Mouse (Mus musculus) midbrain, embryonic 11.5 days (tissue): Measurements from ENCODE around the gene Etaa1. TPM values are rescaled to one million over a fixed set of nuclear protein-coding genes. Genes with fewer than 3 reads are reported as not detected.
"Not testable (repeated sequence)": the region's sequence is repeated elsewhere in the genome, so short reads cannot be mapped to it uniquely, and the experiment has no call there.

Experiments
- ATAC-seq: fragments of 200-750 bp; cut with Nextera tagmentation; 2 replicates; pipeline ENCODE4 v1.8.0; 2017; ENCODE audit warnings: moderate TSS enrichment, moderate library complexity; ENCODE audit not compliant: low FRiP score
- DNase-seq: peaks from one replicate; pipeline ENCODE4 v3.0.0; 2015; ENCODE audit warnings: low spot score; ENCODE audit errors: missing footprints
- H3K27ac ChIP-seq: fragments of 300-500 bp; sonication (generic); 2 replicates; pipeline ENCODE4 v1.5.1; 2014; ENCODE audit warnings: low read depth, low read length
- H3K27me3 ChIP-seq: fragments of 300-500 bp; sonication (generic); 2 replicates; pipeline ENCODE4 v1.6.1; 2014; ENCODE audit warnings: mild to moderate bottlenecking, low read length, moderate library complexity, mixed read lengths; ENCODE audit not compliant: control insufficient read depth, insufficient read depth
- H3K36me3 ChIP-seq: fragments of 300-500 bp; sonication (generic); 2 replicates; pipeline ENCODE4 v1.6.1; 2014; ENCODE audit warnings: mild to moderate bottlenecking, low read length, moderate library complexity, mixed read lengths; ENCODE audit not compliant: control insufficient read depth, insufficient read depth
- H3K4me1 ChIP-seq: fragments of 300-500 bp; sonication (generic); 2 replicates; pipeline ENCODE4 v1.6.1; 2014; ENCODE audit warnings: low read length; ENCODE audit not compliant: control insufficient read depth, insufficient read depth
- H3K4me2 ChIP-seq: fragments of 300-500 bp; sonication (generic); 2 replicates; pipeline ENCODE4 v1.6.1; 2014; ENCODE audit warnings: mild to moderate bottlenecking, moderate library complexity
- H3K4me3 ChIP-seq: fragments of 300-500 bp; sonication (generic); 2 replicates; pipeline ENCODE4 v1.5.1; 2014; ENCODE audit warnings: low read depth, low read length
- H3K9ac ChIP-seq: fragments of 300-500 bp; sonication (generic); 2 replicates; pipeline ENCODE4 v1.6.1; 2014; ENCODE audit warnings: low read length
- H3K9me3 ChIP-seq: fragments of 300-500 bp; sonication (generic); 2 replicates; pipeline ENCODE4 v1.6.1; 2016; ENCODE audit warnings: low read length; ENCODE audit not compliant: control insufficient read depth
- WGBS: fragments of 180-500 bp; shearing (Covaris S2); extraction: QIAGEN DNeasy Blood & Tissue Kit; methylation state at CpG from one replicate; pipeline ENCODE4 v1.1.7; 2014; 5-methylcytosine and 5-hydroxymethylcytosine counted together
- polyA plus RNA-seq: library from polyadenylated mRNA; unstranded; fragments of >200 nt; fragmentation: Nextera tagmentation; extraction: Ambion mirVana; gene quantifications from 2 replicates; pipeline ENCODE4 v1.2.1, GENCODE M21; 2014

The Etaa1 gene
- polyA plus RNA-seq, 1 experiment from 2014 or later = 21.9 TPM

DNA sequence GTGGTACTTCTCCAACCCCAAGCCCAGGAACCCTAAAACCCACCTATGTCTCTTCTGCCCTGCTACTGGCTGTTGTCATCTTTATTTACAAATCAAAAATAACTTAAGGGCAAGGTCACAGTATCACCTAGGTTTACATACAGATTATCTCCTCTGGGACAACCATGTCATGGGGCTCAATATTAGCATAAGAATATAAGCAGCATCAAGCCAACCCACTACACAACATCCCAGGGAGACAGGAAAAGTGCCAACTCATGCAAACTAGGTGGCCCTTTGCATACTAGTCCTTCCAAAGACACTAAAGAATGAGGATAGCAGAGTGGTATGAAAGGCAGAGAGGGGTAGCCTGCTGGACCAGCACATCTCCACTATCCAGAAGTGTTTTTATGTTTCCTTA lies 15.7 kb downstream of the Etaa1 start:
- no peak overlapping the region for H3K4me3 ChIP-seq
- no peak overlapping the region for H3K9ac ChIP-seq
- no peaks in the 10 kb centered on the region for H3K4me1 ChIP-seq
- no peak overlapping the region for H3K4me2 ChIP-seq
- H3K27ac ChIP-seq = no peak overlapping the region
- H3K9me3 ChIP-seq = no peaks in the 10 kb centered on the region
- H3K36me3 ChIP-seq = no peaks in the 10 kb centered on the region; the same call in 1 of the 2 replicates
- H3K27me3 ChIP-seq = no peaks in the 10 kb centered on the region
- ATAC-seq (no peak), DNase-seq (no peak)

DNA sequence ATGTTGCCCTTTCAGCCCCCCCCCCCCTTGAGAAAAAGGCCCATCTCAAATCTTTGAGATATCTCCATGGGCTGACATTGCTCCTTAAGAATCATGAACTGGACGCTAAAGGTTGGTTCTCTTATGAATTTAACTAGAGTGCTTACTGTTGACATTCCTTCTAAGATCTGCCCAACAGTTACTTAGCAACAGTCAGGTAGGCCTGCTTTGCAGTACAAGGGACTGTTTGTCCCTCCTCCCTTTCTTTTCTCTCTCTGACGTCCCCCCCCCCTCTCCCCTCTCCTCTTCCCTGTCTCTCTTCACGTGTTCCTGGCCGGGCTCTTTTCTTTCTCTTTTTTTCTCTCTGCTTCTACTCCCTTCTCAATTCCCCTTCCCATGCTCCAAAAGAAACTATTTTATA lies 35.8 kb downstream of the Etaa1 start:
- DNase-seq (no peak), ATAC-seq (no peak)
- no peaks in the 10 kb centered on the region for H3K27me3 ChIP-seq
- H3K4me3 ChIP-seq = no peak overlapping the region
- no peaks in the 10 kb centered on the region for H3K9me3 ChIP-seq
- H3K9ac ChIP-seq = no peak overlapping the region
- no peak overlapping the region for H3K4me2 ChIP-seq
- H3K4me1 ChIP-seq = no peaks in the 10 kb centered on the region
- H3K27ac ChIP-seq = no peak overlapping the region
- no peaks in the 10 kb centered on the region for H3K36me3 ChIP-seq
- WGBS = 72% methylated on average over 4 of the region's 4 CpGs

DNA sequence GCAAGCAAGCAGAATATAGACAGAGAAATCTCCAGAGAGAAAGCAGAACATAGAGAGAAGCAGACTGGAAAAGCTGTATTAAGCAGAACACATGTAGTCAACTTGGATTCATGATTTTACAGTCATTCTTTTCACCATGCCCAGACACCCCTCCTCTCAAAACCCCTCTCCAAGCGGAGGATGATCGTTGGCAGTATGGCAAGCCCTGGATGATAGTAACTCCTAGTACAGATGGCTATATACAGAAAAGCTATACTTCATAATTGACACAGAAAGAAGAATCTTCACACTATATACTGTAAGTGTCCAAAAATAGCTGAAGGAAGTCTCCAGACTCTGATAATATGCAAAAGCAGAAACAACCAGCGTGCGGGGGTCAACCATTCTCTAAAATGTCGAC lies 36.6 kb downstream of the Etaa1 start:
- H3K4me1 ChIP-seq = no peaks in the 10 kb centered on the region
- H3K27me3 ChIP-seq = no peaks in the 10 kb centered on the region
- DNase-seq (no peak), ATAC-seq (no peak)
- WGBS = 94% methylated on average over 5 of the region's 5 CpGs
- no peaks in the 10 kb centered on the region for H3K36me3 ChIP-seq
- no peak overlapping the region for H3K27ac ChIP-seq
- no peak overlapping the region for H3K4me3 ChIP-seq
- H3K4me2 ChIP-seq = no peak overlapping the region
- H3K9me3 ChIP-seq = no peaks in the 10 kb centered on the region
- no peak overlapping the region for H3K9ac ChIP-seq

DNA sequence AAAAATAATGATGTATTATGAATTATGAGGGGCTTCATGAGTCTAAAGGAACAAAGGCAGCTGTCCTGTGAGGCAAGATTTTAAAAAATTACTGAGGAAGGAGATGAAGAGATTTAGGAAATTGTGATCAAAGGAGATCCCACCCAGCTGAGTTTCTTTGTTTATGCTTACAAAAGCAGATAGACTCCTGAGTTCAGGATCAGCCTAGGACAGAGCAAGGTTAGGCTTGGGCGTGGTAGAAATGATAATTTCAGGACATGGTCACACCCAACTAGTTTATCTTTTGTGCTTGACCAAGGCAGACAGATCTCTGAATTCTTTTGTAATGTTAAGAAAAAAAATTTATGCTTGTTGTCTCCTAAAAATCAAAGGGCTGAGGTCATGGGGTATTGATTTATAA lies 37.2 kb downstream of the Etaa1 start:
- Histone ChIP-seq H3K4me1 (no peaks in the 10 kb centered on the region), H3K9me3 (no peaks in the 10 kb centered on the region), H3K4me3 (no peak overlapping the region), H3K4me2 (no peak overlapping the region), H3K27ac (no peak overlapping the region), H3K27me3 (no peaks in the 10 kb centered on the region), H3K36me3 (no peaks in the 10 kb centered on the region), H3K9ac (no peak overlapping the region)
- 84% methylated on average over 1 of the region's 1 CpGs for WGBS
- ATAC-seq = no peak
- no peak for DNase-seq

DNA sequence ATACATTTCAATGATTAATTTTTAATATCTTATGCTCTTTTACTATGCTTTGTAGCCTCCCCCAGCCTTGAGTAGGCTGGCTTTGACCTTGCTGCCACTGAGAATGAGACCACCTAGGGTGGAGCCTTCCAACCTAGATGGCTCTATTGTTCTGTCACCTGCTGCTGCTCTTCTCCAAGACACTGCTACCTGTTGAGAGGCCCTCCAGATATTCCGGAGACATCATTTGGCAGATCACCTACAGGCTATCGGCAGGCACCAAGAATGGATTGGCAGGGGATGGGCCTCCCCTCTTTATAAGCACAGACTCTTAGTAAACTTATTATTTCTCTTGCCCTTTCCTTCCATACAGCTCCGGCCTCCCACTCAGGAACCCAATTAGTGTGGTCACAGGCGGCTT lies 52.7 kb downstream of the Etaa1 start:
- WGBS = 85% methylated on average over 4 of the region's 4 CpGs
- H3K4me2 ChIP-seq, H3K27ac ChIP-seq, H3K36me3 ChIP-seq, H3K9me3 ChIP-seq, H3K4me3 ChIP-seq, ATAC-seq, DNase-seq, H3K4me1 ChIP-seq, H3K9ac ChIP-seq, H3K27me3 ChIP-seq: not testable (repeated sequence)
